Mouse (Mus musculus) CH12.LX (cell line): ENCODE data around the gene Il1rap. TPM values are rescaled to one million over a fixed set of nuclear protein-coding genes. Genes with fewer than 3 reads are reported as not detected.

Source experiments
- DNase-seq: peaks from one replicate; pipeline ENCODE4 v3.0.0-alpha.2; 2013; ENCODE audit errors: extremely low read depth
- H3K27ac ChIP-seq: 2 replicates; pipeline ENCODE4 v1.5.1; 2012; ENCODE audit warnings: low read depth, mild to moderate bottlenecking, control low read depth, moderate library complexity; ENCODE audit not compliant: insufficient read depth
- H3K27me3 ChIP-seq: replicated peaks from 2 replicates; pipeline ENCODE3; 2012; ENCODE audit warnings: inconsistent platforms
- H3K36me3 ChIP-seq, 2 experiments: replicated peaks in 1 of 2; 2 replicates each; pipeline versions ENCODE3 to v1.6.1; 2012; ENCODE audit warnings: inconsistent platforms in 1 of 2, low read length in 1 of 2, mild to moderate bottlenecking in 1 of 2, mixed read lengths in 1 of 2, moderate library complexity in 1 of 2; ENCODE audit not compliant: control insufficient read depth in 1 of 2, insufficient read depth in 1 of 2
- H3K4me1 ChIP-seq, 2 experiments: 2 replicates each; pipeline ENCODE4 v1.6.1; 2012; ENCODE audit warnings: inconsistent platforms in 1 of 2, moderate library complexity in 1 of 2; ENCODE audit not compliant: insufficient read depth in 2 of 2, control insufficient read depth in 1 of 2
- H3K4me2 ChIP-seq: 2 replicates; pipeline ENCODE4 v1.6.1; 2012; ENCODE audit warnings: low read depth, mild to moderate bottlenecking, control low read depth; ENCODE audit not compliant: poor library complexity, insufficient read depth, severe bottlenecking
- H3K4me3 ChIP-seq, 3 experiments: fragments of 150-350 bp in 1 of 3; sonication (generic) in 1 of 3; replicated peaks in 1 of 3; 2 replicates each; pipeline versions ENCODE3 to v1.5.1; 2011 to 2012; ENCODE audit warnings: low read depth in 2 of 3, low read length in 2 of 3, mild to moderate bottlenecking in 2 of 3, moderate library complexity in 2 of 3, control low read depth in 1 of 3, improper control_type of control experiment in 1 of 3, inconsistent platforms in 1 of 3, mixed read lengths in 1 of 3; ENCODE audit not compliant: poor library complexity in 1 of 3
- H3K79me2 ChIP-seq: replicated peaks from 2 replicates; pipeline ENCODE4 v1.6.1; 2012; ENCODE audit warnings: mild to moderate bottlenecking, moderate library complexity; ENCODE audit not compliant: control insufficient read depth, poor library complexity, insufficient read depth, severe bottlenecking; ENCODE audit errors: extremely low read depth
- H3K9ac ChIP-seq: 2 replicates; pipeline ENCODE4 v1.6.1; 2012; ENCODE audit warnings: low read depth, mild to moderate bottlenecking, control low read depth, moderate library complexity; ENCODE audit not compliant: insufficient read depth
- H3K9me3 ChIP-seq: replicated peaks from 2 replicates; pipeline ENCODE3; 2012; ENCODE audit warnings: low read length, inconsistent platforms, mixed read lengths
- BHLHE40 ChIP-seq: IDR thresholded peaks from 2 replicates; pipeline ENCODE4 v1.6.1; 2011; ENCODE audit warnings: mild to moderate bottlenecking, low read depth, low read length, improper control_type of control experiment
- CHD1 ChIP-seq: IDR thresholded peaks from 2 replicates; pipeline ENCODE4 v1.6.1; 2012; ENCODE audit warnings: low read depth, low read length, improper control_type of control experiment, inconsistent platforms
- CHD2 ChIP-seq: IDR thresholded peaks from 2 replicates; pipeline ENCODE4 v1.6.1; 2011; ENCODE audit warnings: low read length, improper control_type of control experiment
- CTCF ChIP-seq, 2 experiments: IDR thresholded peaks in 1 of 2; conservative IDR thresholded peaks in 1 of 2; 2 replicates each; pipeline ENCODE4 v1.5.1; 2011 to 2012; ENCODE audit warnings: low read depth in 2 of 2, low read length in 2 of 2, improper control_type of control experiment in 1 of 2, inconsistent platforms in 1 of 2, mild to moderate bottlenecking in 1 of 2, moderate library complexity in 1 of 2
- E2F4 ChIP-seq: IDR thresholded peaks from 2 replicates; pipeline ENCODE4 v1.6.1; 2011; ENCODE audit warnings: low read depth, low read length, improper control_type of control experiment; ENCODE audit not compliant: insufficient replicate concordance
- ELF1 ChIP-seq: IDR thresholded peaks from 2 replicates; pipeline ENCODE4 v1.6.1; 2014; ENCODE audit warnings: low read depth, mild to moderate bottlenecking, inconsistent platforms, low read length, improper control_type of control experiment
- EP300 ChIP-seq: IDR thresholded peaks from 2 replicates; pipeline ENCODE4 v1.6.1; 2011; ENCODE audit warnings: low read length, improper control_type of control experiment
- HCFC1 ChIP-seq: IDR thresholded peaks from 2 replicates; pipeline ENCODE4 v1.6.1; 2012; ENCODE audit warnings: low read depth, mild to moderate bottlenecking, inconsistent platforms, low read length, improper control_type of control experiment
- IRF4 ChIP-seq: IDR thresholded peaks from 2 replicates; pipeline ENCODE4 v1.6.1; 2014; ENCODE audit warnings: low read depth, mild to moderate bottlenecking, inconsistent platforms, low read length, improper control_type of control experiment
- JUN ChIP-seq: IDR thresholded peaks from 2 replicates; pipeline ENCODE4 v1.6.1; 2011; ENCODE audit warnings: low read depth, mild to moderate bottlenecking, low read length, improper control_type of control experiment, moderate library complexity; ENCODE audit not compliant: insufficient read depth
- JUND ChIP-seq: conservative IDR thresholded peaks from 2 replicates; pipeline ENCODE4 v1.6.1; 2011; ENCODE audit warnings: low read depth, low read length, improper control_type of control experiment
- KAT2A ChIP-seq: IDR thresholded peaks from 2 replicates; pipeline ENCODE4 v1.6.1; 2012; ENCODE audit warnings: low read length, improper control_type of control experiment, inconsistent platforms; ENCODE audit not compliant: insufficient replicate concordance
- MAFK ChIP-seq: IDR thresholded peaks from 2 replicates; pipeline ENCODE4 v1.6.1; 2011; ENCODE audit warnings: low read length, improper control_type of control experiment; ENCODE audit not compliant: insufficient replicate concordance
- MAX ChIP-seq: IDR thresholded peaks from 2 replicates; pipeline ENCODE4 v1.6.1; 2011; ENCODE audit warnings: low read length, improper control_type of control experiment
- MAZ ChIP-seq: IDR thresholded peaks from 2 replicates; pipeline ENCODE4 v1.6.1; 2012; ENCODE audit warnings: low read depth, mild to moderate bottlenecking, inconsistent platforms, low read length, improper control_type of control experiment, moderate library complexity
- MEF2A ChIP-seq: IDR thresholded peaks from 2 replicates; pipeline ENCODE4 v1.6.1; 2014; ENCODE audit warnings: low read depth, mild to moderate bottlenecking, inconsistent platforms, low read length, improper control_type of control experiment, borderline replicate concordance
- MXI1 ChIP-seq: IDR thresholded peaks from 2 replicates; pipeline ENCODE4 v1.6.1; 2011; ENCODE audit warnings: mild to moderate bottlenecking, low read depth, low read length, improper control_type of control experiment
- MYC ChIP-seq: IDR thresholded peaks from 2 replicates; pipeline ENCODE4 v1.6.1; 2011; ENCODE audit warnings: low read depth, mild to moderate bottlenecking, improper control_type of control experiment, low read length
- NELFE ChIP-seq: IDR thresholded peaks from 2 replicates; pipeline ENCODE4 v1.6.1; 2011; ENCODE audit warnings: low read depth, low read length, improper control_type of control experiment
- POLR2A ChIP-seq: IDR thresholded peaks from 2 replicates; pipeline ENCODE4 v1.6.1; 2011; ENCODE audit warnings: low read depth, mild to moderate bottlenecking, improper control_type of control experiment, low read length
- POLR2AphosphoS2 ChIP-seq: IDR thresholded peaks from 2 replicates; pipeline ENCODE4 v1.6.1; 2011; ENCODE audit warnings: low read depth, low read length, improper control_type of control experiment
- RCOR1 ChIP-seq: conservative IDR thresholded peaks from 2 replicates; pipeline ENCODE4 v1.6.1; 2012; ENCODE audit warnings: low read depth, mild to moderate bottlenecking, inconsistent platforms, low read length, improper control_type of control experiment
- SIN3A ChIP-seq: IDR thresholded peaks from 2 replicates; pipeline ENCODE4 v1.6.1; 2012; ENCODE audit warnings: low read length, improper control_type of control experiment, inconsistent platforms
- SMC3 ChIP-seq: IDR thresholded peaks from 2 replicates; pipeline ENCODE4 v1.6.1; 2011; ENCODE audit warnings: low read depth, low read length, improper control_type of control experiment
- TCF12 ChIP-seq: IDR thresholded peaks from 2 replicates; pipeline ENCODE4 v1.6.1; 2014; ENCODE audit warnings: low read depth, mild to moderate bottlenecking, inconsistent platforms, low read length, improper control_type of control experiment
- UBTF ChIP-seq: IDR thresholded peaks from 2 replicates; pipeline ENCODE4 v1.6.1; 2012; ENCODE audit warnings: low read depth, mild to moderate bottlenecking, inconsistent platforms, low read length, improper control_type of control experiment, moderate library complexity
- USF1 ChIP-seq: IDR thresholded peaks from 2 replicates; pipeline ENCODE4 v1.6.1; 2014; ENCODE audit warnings: low read depth, mild to moderate bottlenecking, inconsistent platforms, low read length, improper control_type of control experiment
- ZC3H11A ChIP-seq: IDR thresholded peaks from 2 replicates; pipeline ENCODE4 v1.6.1; 2012; ENCODE audit warnings: low read depth, mild to moderate bottlenecking, inconsistent platforms, low read length, improper control_type of control experiment
- ZMIZ1 ChIP-seq: IDR thresholded peaks from 2 replicates; pipeline ENCODE4 v1.6.1; 2012; ENCODE audit warnings: low read depth, mild to moderate bottlenecking, inconsistent platforms, low read length, improper control_type of control experiment
- ZNF384 ChIP-seq: IDR thresholded peaks from 2 replicates; pipeline ENCODE4 v1.6.1; 2012; ENCODE audit warnings: low read depth, low read length, improper control_type of control experiment, inconsistent platforms
- dilution Hi-C: fragments of 300-500 bp; cut with MboI; formaldehyde crosslinking; loops from 2 replicates; pipeline ENCODE4 v1.14.3; 2020; ENCODE audit warnings: low sequenced_read_pairs; ENCODE audit not compliant: extremely low pct_unique_long_range_greater_than_20kb, extremely low pct_ligation_motif_present
- in situ Hi-C: fragments of 300-500 bp; cut with MboI; formaldehyde crosslinking; loops from 3 replicates; pipeline ENCODE4 v1.14.3; 2019; ENCODE audit warnings: low sequenced_read_pairs, low pct_ligation_motif_present, low pct_unique_long_range_greater_than_20kb, mixed read lengths
- polyA plus RNA-seq: library from polyadenylated mRNA; unstranded; fragments of >175 nt; gene quantifications from 2 replicates; pipeline ENCODE4 v1.2.1, GENCODE M21; 2012; ENCODE audit warnings: low read depth; ENCODE audit not compliant: insufficient read length
- total RNA-seq, 2 experiments: library from RNA; depleted of rRNA; stranded (reverse); fragments of 300-350 nt in 1 of 2; fragments of >200 nt in 1 of 2; gene quantifications; 2 replicates each; pipeline ENCODE4 v1.2.3; 2012 to 2014

Il1rap gene
- total and polyA plus RNA-seq, 3 experiments, result 4.1 to 15.0 (median 9.4) TPM

- no peaks in the 10 kb centered on the region for H3K9me3 ChIP-seq
- no peaks in the 10 kb centered on the region for H3K36me3 ChIP-seq
- no peak overlapping the region for H3K4me2 ChIP-seq
- dilution Hi-C loops (no loop called here), in situ Hi-C loops (no loop called here)
- peaks cover 0 to 13% of the 10 kb centered on the region in 2 experiments; a peak in 2 of 4 replicates for H3K4me1 ChIP-seq
- no peak overlapping the region for H3K4me3 ChIP-seq
- no peaks in the 10 kb centered on the region for H3K79me2 ChIP-seq
- H3K9ac ChIP-seq, result no peak overlapping the region
- H3K27me3 ChIP-seq, result no peaks in the 10 kb centered on the region
- no peak for DNase-seq
- no peak overlapping the region for H3K27ac ChIP-seq
- TF ChIP-seq USF1, result no peak
- TF ChIP-seq UBTF, result no peak
- no peak for TF ChIP-seq CHD2
- no peak for TF ChIP-seq IRF4
- TF ChIP-seq JUND, result no peak
- no peak for TF ChIP-seq TCF12
- TF ChIP-seq MAFK, result no peak
- no peak for TF ChIP-seq HCFC1
- no peak for TF ChIP-seq ZNF384
- TF ChIP-seq EP300, result no peak
- TF ChIP-seq ZC3H11A, result no peak
- no peak for TF ChIP-seq BHLHE40
- no peak for TF ChIP-seq MAZ
- TF ChIP-seq POLR2A, result no peak
- no peak for TF ChIP-seq NELFE
- TF ChIP-seq MYC, result no peak
- no peak for TF ChIP-seq SIN3A
- no peak for TF ChIP-seq SMC3
- no peak for TF ChIP-seq JUN
Measured at GRCm38 (mm10) chr16:26597307-26597706, 15.8 kb downstream of the Il1rap start.

- TF ChIP-seq SIN3A, result no peak
- TF ChIP-seq ELF1, result no peak
- TF ChIP-seq BHLHE40, result no peak
- TF ChIP-seq ZC3H11A, result no peak
- no peak for TF ChIP-seq CTCF (conservative IDR thresholded peaks at IDR 0.05 in 1 of 2, IDR thresholded peaks at IDR 0.05 in 1 of 2; ENCODE audit: low read depth in 2 of 2, low read length in 2 of 2)
- TF ChIP-seq E2F4, result no peak
- TF ChIP-seq POLR2AphosphoS2, result no peak
- TF ChIP-seq MXI1, result no peak
- no peak for TF ChIP-seq TCF12
- no peak for TF ChIP-seq MAX
- no peak for TF ChIP-seq JUN
- TF ChIP-seq CHD1, result no peak
- TF ChIP-seq RCOR1, result no peak
- no peak for TF ChIP-seq MEF2A
- no peak for TF ChIP-seq HCFC1
- no peak for TF ChIP-seq ZMIZ1
- TF ChIP-seq KAT2A, result no peak
- TF ChIP-seq, all 38 proteins: peak for 0
- Histone ChIP-seq H3K27me3 (no peaks in the 10 kb centered on the region), H3K4me2 (no peak overlapping the region), H3K36me3 (no peaks in the 10 kb centered on the region), H3K4me3 (no peak overlapping the region), H3K4me1 (peaks cover 0 to 13% of the 10 kb centered on the region in 2 experiments; a peak in 2 of 4 replicates), H3K79me2 (no peaks in the 10 kb centered on the region), H3K9ac (no peak overlapping the region), H3K9me3 (no peaks in the 10 kb centered on the region), H3K27ac (no peak overlapping the region)
- in situ Hi-C loops (no loop called here), dilution Hi-C loops (no loop called here)
- DNase-seq, result no peak
Measured at GRCm38 (mm10) chr16:26598591-26598990, 17.1 kb downstream of the Il1rap start.
